Mouse (Mus musculus) CH12.LX (cell line): ENCODE results near the gene Spata1. TPM values are rescaled to one million over a fixed set of nuclear protein-coding genes. Genes with fewer than 3 reads are reported as not detected.
A peak's percentile ranks its signal among the peaks of the same experiment; 100 is the strongest.

Experiments
- DNase-seq: peaks from one replicate; pipeline ENCODE4 v3.0.0-alpha.2; 2013; ENCODE audit errors: extremely low read depth
- H3K27ac ChIP-seq: 2 replicates; pipeline ENCODE4 v1.5.1; 2012; ENCODE audit warnings: low read depth, mild to moderate bottlenecking, control low read depth, moderate library complexity; ENCODE audit not compliant: insufficient read depth
- H3K27me3 ChIP-seq: replicated peaks from 2 replicates; pipeline ENCODE3; 2012; ENCODE audit warnings: inconsistent platforms
- H3K36me3 ChIP-seq, 2 experiments: replicated peaks in 1 of 2; 2 replicates each; pipeline versions ENCODE3 to v1.6.1; 2012; ENCODE audit warnings: inconsistent platforms in 1 of 2, low read length in 1 of 2, mild to moderate bottlenecking in 1 of 2, mixed read lengths in 1 of 2, moderate library complexity in 1 of 2; ENCODE audit not compliant: control insufficient read depth in 1 of 2, insufficient read depth in 1 of 2
- H3K4me1 ChIP-seq, 2 experiments: 2 replicates each; pipeline ENCODE4 v1.6.1; 2012; ENCODE audit warnings: inconsistent platforms in 1 of 2, moderate library complexity in 1 of 2; ENCODE audit not compliant: insufficient read depth in 2 of 2, control insufficient read depth in 1 of 2
- H3K4me2 ChIP-seq: 2 replicates; pipeline ENCODE4 v1.6.1; 2012; ENCODE audit warnings: low read depth, mild to moderate bottlenecking, control low read depth; ENCODE audit not compliant: poor library complexity, insufficient read depth, severe bottlenecking
- H3K4me3 ChIP-seq, 3 experiments: fragments of 150-350 bp in 1 of 3; sonication (generic) in 1 of 3; replicated peaks in 1 of 3; 2 replicates each; pipeline versions ENCODE3 to v1.5.1; 2011 to 2012; ENCODE audit warnings: low read depth in 2 of 3, low read length in 2 of 3, mild to moderate bottlenecking in 2 of 3, moderate library complexity in 2 of 3, control low read depth in 1 of 3, improper control_type of control experiment in 1 of 3, inconsistent platforms in 1 of 3, mixed read lengths in 1 of 3; ENCODE audit not compliant: poor library complexity in 1 of 3
- H3K79me2 ChIP-seq: replicated peaks from 2 replicates; pipeline ENCODE4 v1.6.1; 2012; ENCODE audit warnings: mild to moderate bottlenecking, moderate library complexity; ENCODE audit not compliant: control insufficient read depth, poor library complexity, insufficient read depth, severe bottlenecking; ENCODE audit errors: extremely low read depth
- H3K9ac ChIP-seq: 2 replicates; pipeline ENCODE4 v1.6.1; 2012; ENCODE audit warnings: low read depth, mild to moderate bottlenecking, control low read depth, moderate library complexity; ENCODE audit not compliant: insufficient read depth
- H3K9me3 ChIP-seq: replicated peaks from 2 replicates; pipeline ENCODE3; 2012; ENCODE audit warnings: low read length, inconsistent platforms, mixed read lengths
- CHD1 ChIP-seq: IDR thresholded peaks from 2 replicates; pipeline ENCODE4 v1.6.1; 2012; ENCODE audit warnings: low read depth, low read length, improper control_type of control experiment, inconsistent platforms
- CHD2 ChIP-seq: IDR thresholded peaks from 2 replicates; pipeline ENCODE4 v1.6.1; 2011; ENCODE audit warnings: low read length, improper control_type of control experiment
- HCFC1 ChIP-seq: IDR thresholded peaks from 2 replicates; pipeline ENCODE4 v1.6.1; 2012; ENCODE audit warnings: low read depth, mild to moderate bottlenecking, inconsistent platforms, low read length, improper control_type of control experiment
- JUN ChIP-seq: IDR thresholded peaks from 2 replicates; pipeline ENCODE4 v1.6.1; 2011; ENCODE audit warnings: low read depth, mild to moderate bottlenecking, low read length, improper control_type of control experiment, moderate library complexity; ENCODE audit not compliant: insufficient read depth
- MAFK ChIP-seq: IDR thresholded peaks from 2 replicates; pipeline ENCODE4 v1.6.1; 2011; ENCODE audit warnings: low read length, improper control_type of control experiment; ENCODE audit not compliant: insufficient replicate concordance
- MYC ChIP-seq: IDR thresholded peaks from 2 replicates; pipeline ENCODE4 v1.6.1; 2011; ENCODE audit warnings: low read depth, mild to moderate bottlenecking, improper control_type of control experiment, low read length
- NELFE ChIP-seq: IDR thresholded peaks from 2 replicates; pipeline ENCODE4 v1.6.1; 2011; ENCODE audit warnings: low read depth, low read length, improper control_type of control experiment
- NRF1 ChIP-seq: IDR thresholded peaks from 2 replicates; pipeline ENCODE4 v1.6.1; 2014; ENCODE audit warnings: low read depth, mild to moderate bottlenecking, inconsistent platforms, low read length, improper control_type of control experiment, moderate library complexity
- RCOR1 ChIP-seq: conservative IDR thresholded peaks from 2 replicates; pipeline ENCODE4 v1.6.1; 2012; ENCODE audit warnings: low read depth, mild to moderate bottlenecking, inconsistent platforms, low read length, improper control_type of control experiment
- SIN3A ChIP-seq: IDR thresholded peaks from 2 replicates; pipeline ENCODE4 v1.6.1; 2012; ENCODE audit warnings: low read length, improper control_type of control experiment, inconsistent platforms
- USF2 ChIP-seq: conservative IDR thresholded peaks from 2 replicates; pipeline ENCODE4 v1.6.1; 2011; ENCODE audit warnings: low read depth, low read length, improper control_type of control experiment
- ZKSCAN1 ChIP-seq: IDR thresholded peaks from 2 replicates; pipeline ENCODE4 v1.6.1; 2012; ENCODE audit warnings: low read depth, inconsistent platforms, low read length, improper control_type of control experiment, borderline replicate concordance
- ZNF384 ChIP-seq: IDR thresholded peaks from 2 replicates; pipeline ENCODE4 v1.6.1; 2012; ENCODE audit warnings: low read depth, low read length, improper control_type of control experiment, inconsistent platforms
- dilution Hi-C: fragments of 300-500 bp; cut with MboI; formaldehyde crosslinking; loops from 2 replicates; pipeline ENCODE4 v1.14.3; 2020; ENCODE audit warnings: low sequenced_read_pairs; ENCODE audit not compliant: extremely low pct_unique_long_range_greater_than_20kb, extremely low pct_ligation_motif_present
- in situ Hi-C: fragments of 300-500 bp; cut with MboI; formaldehyde crosslinking; loops from 3 replicates; pipeline ENCODE4 v1.14.3; 2019; ENCODE audit warnings: low sequenced_read_pairs, low pct_ligation_motif_present, low pct_unique_long_range_greater_than_20kb, mixed read lengths
- polyA plus RNA-seq: library from polyadenylated mRNA; unstranded; fragments of >175 nt; gene quantifications from 2 replicates; pipeline ENCODE4 v1.2.1, GENCODE M21; 2012; ENCODE audit warnings: low read depth; ENCODE audit not compliant: insufficient read length
- total RNA-seq, 2 experiments: library from RNA; depleted of rRNA; stranded (reverse); fragments of 300-350 nt in 1 of 2; fragments of >200 nt in 1 of 2; gene quantifications; 2 replicates each; pipeline ENCODE4 v1.2.3; 2012 to 2014

Spata1 gene
- total and polyA plus RNA-seq, 3 experiments: 1.4 to 2.9 (median 2.0) TPM

DNA sequence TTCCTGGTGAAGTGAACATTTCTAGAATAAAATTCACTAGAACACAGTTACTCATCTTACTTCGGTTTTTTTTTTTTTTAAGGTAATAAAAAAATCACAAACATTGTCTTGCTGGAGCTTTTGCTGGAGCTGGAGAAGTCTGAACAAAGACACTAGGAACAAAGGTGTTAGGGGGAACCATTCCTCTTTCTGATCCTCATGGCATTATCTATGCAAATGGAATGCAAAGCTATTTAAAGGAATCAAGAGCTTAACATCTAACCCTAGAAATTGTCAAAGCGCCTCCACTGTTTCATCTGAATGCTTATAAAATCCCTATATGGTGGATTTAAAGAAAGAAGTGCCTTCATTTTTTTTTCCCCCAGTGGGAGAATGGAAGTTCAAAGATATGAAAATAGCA lies 28.8 kb upstream of the Spata1 start:
- DNase-seq: no peak
- dilution Hi-C loops: no loop called here
- H3K4me2 ChIP-seq: no peak overlapping the region

DNA sequence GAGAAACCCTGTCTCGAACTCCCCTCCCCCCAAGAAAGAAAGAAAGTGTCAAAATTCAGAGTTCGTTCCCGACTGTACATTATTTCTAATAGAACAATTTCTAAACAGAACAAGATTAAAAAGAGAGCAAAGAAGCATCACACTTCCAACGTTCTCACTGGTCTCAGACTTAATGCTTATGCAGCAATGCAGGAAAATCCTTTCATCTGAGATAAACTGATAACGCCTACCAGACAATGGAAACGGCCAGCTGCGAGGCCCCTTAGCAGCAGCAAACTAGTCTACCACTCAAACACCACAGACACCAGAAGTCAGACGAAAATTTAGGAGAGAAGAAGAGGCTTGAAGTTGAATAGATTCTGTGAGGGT lies 22.1 kb upstream of the Spata1 start:
- Histone ChIP-seq H3K4me3 (peak overlapping the region; percentile 75 to 87 (median 78)), H3K27ac (peak overlapping the region; percentile 81), H3K36me3 (peaks cover 19 to 29% of the 10 kb centered on the region in 2 experiments)
- TF ChIP-seq CHD1: peak; percentile 78; the same call in 1 of the 2 replicates
- TF ChIP-seq MAFK: peak; percentile 50; the same call in 1 of the 2 replicates
- no peak for TF ChIP-seq JUN
- TF ChIP-seq, all 38 proteins: peak for 2
- Histone ChIP-seq H3K4me2 (peak overlapping the region; percentile 44), H3K79me2 (peaks cover 29% of the 10 kb centered on the region), H3K4me1 (peaks cover 2 to 17% of the 10 kb centered on the region in 2 experiments), H3K9ac (peak overlapping the region; percentile 94), H3K9me3 (no peaks in the 10 kb centered on the region), H3K27me3 (no peaks in the 10 kb centered on the region)
- in situ Hi-C loops (no loop called here), dilution Hi-C loops (no loop called here)
- no peak for DNase-seq

More for the DNA sequence above, 28.8 kb upstream of the Spata1 start:
- H3K4me3 ChIP-seq: no peak overlapping the region
- H3K4me1 ChIP-seq: 0 out of 4 replicates have a peak, but pooled peaks cover 0 to 6% of the 10 kb centered on the region in 2 experiments
- no peaks in the 10 kb centered on the region for H3K9me3 ChIP-seq
- no peak overlapping the region for H3K27ac ChIP-seq
- TF ChIP-seq RCOR1 (no peak), ZNF384 (no peak), NRF1 (no peak), MYC (no peak), USF2 (no peak), CHD2 (no peak), CHD1 (no peak), NELFE (no peak), HCFC1 (no peak), SIN3A (no peak), ZKSCAN1 (no peak)
- no peaks in the 10 kb centered on the region for H3K36me3 ChIP-seq
- in situ Hi-C loops: no loop called here
- H3K9ac ChIP-seq: no peak overlapping the region
- H3K27me3 ChIP-seq: no peaks in the 10 kb centered on the region
- H3K79me2 ChIP-seq: no peaks in the 10 kb centered on the region
